Mouse (Mus musculus): ENCODE measurements around the gene Prop1.
A peak's percentile ranks its signal among the peaks of the same experiment; 100 is the strongest.

The Prop1 gene

DNA sequence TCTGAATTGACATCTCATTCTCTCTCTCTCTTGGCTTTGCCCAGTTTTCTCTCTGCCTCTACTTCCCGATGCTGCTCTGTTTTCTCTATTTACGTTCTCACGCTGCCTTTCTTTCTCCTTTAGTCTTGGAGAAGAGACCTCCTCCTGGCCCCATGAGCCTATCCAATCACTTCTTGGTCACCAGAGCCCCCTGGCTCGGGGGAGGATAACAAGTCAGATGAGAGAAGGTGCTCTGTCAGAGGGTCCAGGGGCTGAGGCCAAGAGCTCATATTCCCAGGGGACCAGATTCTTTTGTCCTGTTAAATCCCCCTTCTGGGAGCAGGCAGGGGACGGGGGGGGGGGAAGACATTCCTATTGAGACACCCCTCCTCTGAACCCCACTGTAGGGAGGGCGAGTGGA is at the start of gene Prop1:
Prop1 (minus strand) TSS at position 101 of the 400 bp plus-strand sequence.
- no peak for DNase-seq (ENCODE audit: low spot score in 2 of 2)

DNA sequence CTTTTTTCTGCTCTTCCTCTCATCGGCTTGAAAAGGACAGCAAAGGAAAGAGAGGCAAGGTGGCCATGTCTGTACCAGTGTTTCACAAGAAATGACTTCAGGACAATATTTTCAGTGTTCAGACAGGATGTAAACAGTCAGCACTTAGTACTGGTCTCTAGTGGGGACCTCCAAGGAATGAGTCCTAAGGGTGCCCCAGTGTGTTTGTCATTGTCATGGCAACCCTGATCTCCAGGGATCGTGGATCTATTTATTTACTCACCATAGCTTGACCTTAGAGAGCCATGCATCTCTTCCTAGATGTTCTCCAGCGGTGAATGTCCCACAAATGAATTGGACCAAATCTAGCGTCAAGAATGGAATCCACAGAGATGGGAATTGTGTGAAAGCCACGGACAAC is 49.7 kb upstream of the Prop1 start, which contains the start of gene Olfr51:
Olfr51 (plus strand) TSS at position 301 of the 400 bp plus-strand sequence.
- DNase-seq (ENCODE audit: low spot score in 2 of 2): no peak

DNA sequence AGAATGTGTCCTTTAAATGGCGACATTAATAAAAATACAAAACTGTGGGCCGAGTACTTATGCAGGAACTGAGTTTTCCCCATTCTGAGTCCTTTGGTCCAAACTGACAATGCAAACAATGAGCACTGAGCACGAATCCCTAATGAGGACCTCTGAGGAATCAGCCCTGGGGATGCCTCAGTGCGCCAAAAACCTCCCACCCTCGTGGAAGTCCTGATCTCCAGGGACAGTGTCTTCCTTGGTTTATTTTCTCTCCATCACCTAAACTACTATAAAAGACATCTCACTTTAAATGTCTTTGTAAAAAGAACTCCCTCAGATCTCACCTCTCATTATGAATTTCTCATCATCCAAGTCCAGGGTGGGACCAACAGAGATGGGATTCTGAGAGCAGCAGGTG is 28.1 kb upstream of the Prop1 start, which contains the start of gene Olfr1377:
Olfr1377 (plus strand) TSS at position 301 of the 400 bp plus-strand sequence.
- DNase-seq (ENCODE audit: low spot score in 2 of 2): no peak

DNA sequence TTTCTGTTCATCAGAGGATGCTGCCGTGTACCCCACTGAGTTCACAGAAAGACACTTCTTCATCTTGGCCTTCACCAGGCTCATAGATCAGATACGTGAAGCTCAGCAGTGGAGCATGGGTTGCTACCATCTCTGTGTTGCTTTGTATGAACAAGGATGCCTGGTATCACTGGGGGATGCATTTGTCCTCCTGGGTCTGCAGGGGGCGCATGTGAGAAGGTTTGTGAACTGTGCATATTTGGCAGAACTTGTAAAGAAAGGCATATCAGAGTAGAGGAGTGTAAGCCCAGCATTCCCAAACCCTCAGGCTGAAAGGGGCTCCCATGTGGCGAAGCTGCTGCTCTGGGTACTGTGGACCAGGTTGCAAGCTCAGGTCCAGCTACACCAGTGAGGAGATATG is 23.7 kb upstream of the Prop1 start:
- DNase-seq (ENCODE audit: low spot score in 2 of 2): no peak

DNA sequence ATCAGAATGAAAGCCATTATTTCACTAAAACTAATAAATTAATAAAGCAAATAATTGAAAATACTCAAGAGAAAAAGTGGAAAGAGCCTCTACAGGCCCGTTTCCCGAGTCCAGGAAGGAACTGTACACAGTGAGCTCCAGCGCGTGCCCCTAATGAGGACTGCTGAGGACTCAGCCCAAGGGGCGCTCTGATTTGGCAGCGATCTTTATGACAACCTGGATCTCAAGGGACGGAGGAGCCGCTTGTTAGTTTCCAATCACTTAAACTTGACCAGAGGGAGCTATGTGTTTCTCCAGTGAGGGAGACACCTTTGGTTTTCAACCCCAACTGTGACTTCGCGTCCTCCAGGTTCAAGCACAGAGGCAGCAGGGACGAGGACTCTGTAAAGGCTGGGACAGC is 12.7 kb upstream of the Prop1 start, which contains the start of gene Olfr1378:
Olfr1378 (plus strand) TSS at position 301 of the 400 bp plus-strand sequence.
- no peak for DNase-seq (ENCODE audit: low spot score in 2 of 2)

DNA sequence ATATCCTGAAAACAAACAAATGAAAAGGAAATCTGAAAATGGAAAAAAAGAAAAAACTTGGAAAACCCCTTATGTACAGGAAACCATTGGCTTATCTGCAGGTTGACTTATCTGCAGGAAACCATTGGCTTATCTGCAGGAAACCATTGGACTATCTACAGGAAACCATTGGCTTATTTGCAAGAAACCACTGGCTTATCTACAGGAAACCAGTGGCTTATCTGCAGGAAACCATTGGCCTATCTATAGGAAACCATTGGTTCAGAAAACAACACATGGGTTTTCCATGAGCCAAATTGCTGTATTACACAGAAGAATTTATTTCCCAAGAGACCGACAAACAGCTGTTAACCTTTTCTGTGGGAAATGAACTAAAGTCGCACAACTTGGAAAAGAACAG is 11.3 kb upstream of the Prop1 start:
- DNase-seq (ENCODE audit: low spot score in 2 of 2): no peak

DNA sequence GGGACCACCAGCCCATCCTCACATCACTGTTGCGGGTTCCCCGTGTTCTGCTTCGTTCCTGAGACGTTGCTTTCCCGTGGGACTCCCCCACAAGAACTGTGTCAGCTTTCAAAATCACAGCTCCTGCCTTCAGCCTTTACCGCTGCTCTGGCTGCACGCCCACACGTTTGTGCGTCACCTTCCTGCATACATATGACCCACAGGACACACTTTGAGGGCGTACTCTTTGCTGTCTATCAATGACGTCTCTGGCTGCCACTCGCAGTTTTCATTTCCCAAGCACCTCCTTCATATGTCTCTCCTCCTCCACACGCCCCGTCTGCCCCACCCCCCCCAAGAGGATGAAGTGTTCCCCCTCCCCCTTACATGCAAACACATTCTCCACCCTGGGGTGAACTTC is 1.3 kb downstream of the Prop1 start:
- DNase-seq (ENCODE audit: low spot score in 2 of 2): no peak

DNA sequence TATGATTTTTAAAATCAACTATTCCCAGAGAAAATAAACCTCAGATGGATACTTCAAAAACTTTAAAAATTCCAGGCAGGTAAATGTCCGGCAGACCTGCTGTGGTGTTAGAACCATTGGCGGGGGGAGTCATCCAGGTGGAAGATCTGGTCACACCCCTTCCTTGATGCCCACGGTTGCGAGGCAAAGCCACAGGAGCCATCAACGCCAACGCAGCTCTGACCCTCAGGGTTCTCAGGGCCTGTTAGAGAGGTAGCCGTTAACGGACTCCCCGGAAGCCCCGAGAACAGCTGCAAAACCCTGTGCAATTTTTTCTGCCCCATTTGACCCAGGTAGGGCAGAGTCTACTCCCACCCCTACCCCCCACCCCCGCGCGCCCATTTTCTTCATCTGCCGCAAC is 10.1 kb downstream of the Prop1 start, which contains the start of gene 4933414I15Rik:
4933414I15Rik (minus strand) TSS at position 260 of the 400 bp plus-strand sequence.
- no peak for DNase-seq (ENCODE audit: low spot score in 2 of 2)

DNA sequence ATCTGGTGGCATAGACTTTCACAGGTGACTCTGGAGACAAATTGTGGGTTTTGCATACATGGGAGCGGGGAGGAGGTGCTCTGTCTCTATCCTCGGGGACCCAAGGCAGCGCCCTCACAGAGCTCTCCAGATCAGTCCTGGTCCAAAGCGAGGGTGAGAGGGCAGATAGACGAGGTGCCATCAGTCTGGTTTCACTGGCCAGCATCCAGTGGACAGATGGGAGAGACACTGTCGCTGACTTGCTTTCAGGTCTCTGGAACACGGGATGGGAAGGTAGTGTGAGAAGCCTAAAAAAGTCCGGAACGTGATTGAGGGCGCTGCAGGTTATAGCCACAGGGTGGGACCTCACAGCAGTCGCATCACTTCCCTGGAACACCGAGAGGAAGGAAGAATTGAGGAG is 11.2 kb downstream of the Prop1 start:
- DNase-seq (ENCODE audit: low spot score in 2 of 2): no peak

DNA sequence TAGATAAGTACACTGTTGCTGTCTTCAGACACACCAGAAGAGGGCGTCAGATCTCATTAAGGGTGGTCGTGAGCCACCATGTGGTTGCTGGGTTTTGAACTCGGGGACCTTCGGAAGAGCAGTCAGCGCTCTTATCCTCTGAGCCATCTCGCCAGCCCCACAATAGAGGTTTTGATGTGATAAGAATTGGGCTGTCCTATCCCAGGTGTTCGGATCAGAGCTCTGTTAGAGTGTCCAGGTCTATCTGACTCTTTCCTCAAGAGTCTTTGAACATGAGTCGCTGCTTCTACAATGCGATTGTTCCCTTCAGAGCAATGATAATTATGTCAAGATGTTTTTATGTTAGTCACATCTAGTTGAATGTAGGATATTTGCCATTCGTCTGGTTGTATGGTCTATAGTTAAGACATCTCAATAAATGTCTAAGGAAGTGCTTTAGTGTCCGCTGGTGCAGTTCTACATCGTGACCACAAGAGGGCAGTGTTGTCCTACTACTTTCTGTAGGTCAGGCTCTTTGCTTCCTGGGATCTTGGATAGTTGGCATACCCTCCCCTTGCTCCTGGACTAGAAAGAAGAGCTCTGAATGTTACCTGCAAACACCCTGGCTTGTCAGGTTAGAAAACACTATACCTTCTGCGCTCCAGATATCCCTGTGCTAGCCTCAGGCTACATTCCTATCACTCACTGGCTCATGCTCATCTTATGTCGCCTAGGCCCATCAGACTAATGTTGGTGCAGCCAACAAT is 13.8 kb downstream of the Prop1 start:
- no peak for DNase-seq (ENCODE audit: low spot score in 2 of 2)

DNA sequence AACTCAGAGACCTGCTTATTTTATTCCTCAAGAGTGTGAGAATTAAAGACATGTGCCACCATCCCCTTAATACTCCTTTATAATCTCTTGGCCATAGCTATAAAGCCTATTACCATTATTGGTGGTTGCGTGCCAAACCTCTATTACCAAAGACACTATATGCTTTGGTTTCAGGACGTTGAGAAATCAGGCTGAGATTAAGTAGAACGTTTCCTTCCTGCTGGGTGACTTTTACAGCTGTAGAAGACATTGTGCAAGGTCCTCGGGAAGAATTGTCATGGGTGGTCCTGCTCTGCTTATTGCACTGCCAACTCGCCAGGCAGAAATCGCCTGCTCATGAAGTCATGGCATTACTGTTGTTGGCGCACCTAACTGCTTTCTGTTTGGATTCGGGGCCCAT is 15.1 kb downstream of the Prop1 start:
- DNase-seq (ENCODE audit: low spot score in 2 of 2): no peak

DNA sequence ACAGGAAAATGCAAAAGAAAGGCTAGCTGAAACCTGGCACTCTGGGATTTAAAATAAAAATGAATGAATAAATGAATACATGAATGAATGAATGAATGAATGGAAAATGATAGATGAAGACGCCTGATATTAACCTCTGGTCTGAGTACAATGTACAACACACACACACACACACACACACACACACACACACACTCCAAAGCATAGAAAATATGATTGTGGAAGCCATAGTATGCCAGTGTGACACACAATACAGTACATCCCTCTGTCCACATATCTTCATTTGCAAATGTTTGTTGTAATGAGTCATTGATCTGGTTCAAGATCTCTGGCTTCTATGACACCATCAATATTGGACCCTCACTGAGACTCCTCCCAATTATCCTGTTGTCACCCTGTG is 21.5 kb downstream of the Prop1 start:
- DNase-seq (ENCODE audit: low spot score in 2 of 2): no peak

DNA sequence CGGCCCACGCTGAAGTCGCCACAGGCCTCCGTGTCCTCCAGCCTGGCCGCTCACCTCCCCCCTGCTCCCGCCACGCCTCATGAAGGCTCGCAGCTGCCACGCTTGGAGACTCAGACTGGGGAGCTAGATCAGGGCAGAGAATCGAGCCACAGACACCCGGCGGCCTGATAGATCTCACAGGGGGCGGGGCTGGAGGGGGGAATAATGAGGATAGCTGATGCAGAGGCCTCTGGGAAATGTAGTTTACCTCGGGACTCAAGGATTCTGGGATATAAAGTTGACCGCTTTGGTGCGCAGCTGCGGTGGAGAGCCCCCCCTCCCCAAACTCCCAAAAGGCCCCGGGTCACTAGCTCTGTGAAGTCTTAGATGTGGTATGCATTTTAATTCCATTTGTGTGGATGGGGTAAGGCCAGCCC is 22.1 kb downstream of the Prop1 start, which contains the start of gene Zfp354b:
Zfp354b (minus strand) TSS at position 183 of the 416 bp plus-strand sequence.
- peak; percentile 70 to 81 for DNase-seq (ENCODE audit: low spot score in 2 of 2)

DNA sequence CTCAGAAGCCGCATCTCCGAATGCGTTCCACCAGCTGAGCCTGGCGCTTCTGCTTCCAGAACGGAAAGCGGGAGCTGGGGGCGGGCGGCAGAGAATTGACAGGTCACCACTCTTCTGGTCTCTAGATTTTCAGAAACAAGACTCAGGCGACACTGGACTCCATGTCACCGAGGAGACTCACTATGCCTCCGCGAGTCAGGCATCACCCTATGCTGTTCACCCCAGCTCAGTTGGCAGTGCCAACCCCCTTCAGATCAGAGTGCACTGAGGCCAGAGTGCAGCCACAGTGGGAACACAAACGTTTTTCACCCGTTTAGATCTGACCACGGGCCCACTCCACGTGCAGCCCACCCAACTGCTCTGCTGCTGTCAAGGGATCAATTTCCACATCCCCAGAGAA is 22.5 kb downstream of the Prop1 start:
- DNase-seq (ENCODE audit: low spot score in 2 of 2): no peak

DNA sequence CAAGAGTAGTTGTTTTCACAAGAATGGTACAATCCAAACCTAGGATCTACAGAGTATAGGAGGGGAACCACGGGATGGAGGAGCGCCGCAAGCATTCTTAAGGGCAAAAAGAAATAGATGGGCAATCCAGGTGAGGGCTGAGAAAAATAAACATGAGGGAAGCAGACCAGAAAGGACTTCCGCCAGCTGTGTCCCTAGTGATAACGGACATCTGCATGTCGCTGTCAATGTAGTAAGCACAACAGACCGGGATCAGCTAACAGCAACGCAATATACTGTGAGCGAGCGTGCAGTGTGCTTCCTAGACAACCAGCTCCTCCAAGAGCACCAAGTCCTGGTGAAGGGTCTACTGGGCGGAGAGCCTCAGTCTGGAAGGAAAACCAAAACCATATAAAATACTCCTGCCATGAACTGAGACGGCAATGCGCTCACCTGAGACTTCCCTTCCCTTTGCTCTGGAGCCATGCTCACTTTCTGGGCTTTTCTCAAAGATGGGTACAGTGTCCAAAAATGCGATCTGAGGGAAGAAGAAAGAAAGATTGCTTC is 23.0 kb downstream of the Prop1 start:
- DNase-seq (ENCODE audit: low spot score in 2 of 2): no peak

DNA sequence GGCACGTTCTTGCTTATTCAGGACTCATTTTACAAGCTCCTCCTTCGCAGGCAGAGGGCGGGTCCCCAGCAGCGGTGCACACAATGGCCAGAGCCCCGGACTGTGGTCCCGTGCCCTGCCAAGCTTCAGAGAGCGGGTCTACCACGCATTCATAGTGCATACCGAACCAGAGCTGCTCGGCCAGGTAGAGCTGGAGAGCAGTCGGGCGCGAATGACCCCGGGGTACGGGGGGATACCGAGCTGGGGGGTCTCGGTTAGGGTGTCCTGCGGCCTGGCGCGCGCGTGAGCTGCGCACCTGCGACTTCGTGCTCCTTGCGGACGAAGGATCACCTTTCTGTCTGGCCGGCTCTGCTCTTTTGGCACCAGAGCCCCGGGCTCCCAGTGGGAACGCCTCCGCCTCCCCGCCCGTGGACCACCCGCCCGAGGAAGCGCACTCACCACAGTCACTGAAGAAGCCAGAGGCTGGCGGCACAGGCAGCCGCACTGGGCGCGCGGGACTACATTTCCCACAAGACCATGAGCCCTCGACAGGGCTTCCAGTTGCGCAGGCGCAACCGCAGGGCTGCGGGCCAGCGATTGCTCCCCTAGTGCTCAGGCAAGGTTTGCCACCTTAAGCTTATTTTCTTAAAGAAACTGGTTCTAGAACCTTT is 37.8 kb downstream of the Prop1 start, which contains the start of gene Zfp2:
Zfp2 (minus strand) TSS at position 495 of the 650 bp plus-strand sequence.
- DNase-seq (ENCODE audit: low spot score in 2 of 2): peak; percentile 79 to 90

DNA sequence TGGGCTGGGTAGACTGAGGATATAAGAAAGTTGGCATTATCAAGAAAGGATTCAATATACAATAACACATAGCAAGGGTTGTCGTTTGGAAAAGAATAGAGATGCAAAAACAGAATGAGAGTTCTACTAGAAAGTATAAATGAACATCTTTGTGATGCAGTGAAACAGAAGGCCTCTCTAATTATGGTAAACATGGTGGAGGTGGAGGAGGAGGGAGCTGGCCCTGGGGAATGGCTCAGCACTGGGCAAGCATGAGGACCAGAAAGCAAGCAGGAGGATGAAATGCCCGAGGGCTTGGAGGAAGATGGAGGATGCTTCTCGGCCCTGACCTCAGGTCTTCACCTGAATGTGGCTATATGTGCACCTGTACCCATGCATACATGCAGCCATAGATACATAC is 39.1 kb downstream of the Prop1 start:
- DNase-seq (ENCODE audit: low spot score in 2 of 2): no peak

DNA sequence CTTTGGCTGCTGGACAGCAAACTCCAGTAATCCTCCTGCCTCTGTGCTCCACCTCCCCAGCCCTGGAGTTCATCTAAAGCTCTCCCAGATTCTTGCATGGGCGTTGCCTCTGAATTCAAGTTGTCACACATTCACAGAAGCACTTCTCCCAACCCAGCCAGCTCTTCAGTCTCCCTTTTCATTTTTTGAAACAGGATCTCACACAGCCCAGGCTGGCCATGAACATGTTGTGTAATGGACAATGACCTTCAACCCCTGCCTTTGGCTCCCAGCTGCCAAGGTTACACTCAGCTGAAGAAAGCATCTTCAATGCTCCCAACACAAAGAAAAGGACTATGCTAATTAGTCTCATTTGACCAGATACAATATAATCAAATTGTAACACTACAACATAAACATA is 40.3 kb downstream of the Prop1 start:
- no peak for DNase-seq (ENCODE audit: low spot score in 2 of 2)

DNA sequence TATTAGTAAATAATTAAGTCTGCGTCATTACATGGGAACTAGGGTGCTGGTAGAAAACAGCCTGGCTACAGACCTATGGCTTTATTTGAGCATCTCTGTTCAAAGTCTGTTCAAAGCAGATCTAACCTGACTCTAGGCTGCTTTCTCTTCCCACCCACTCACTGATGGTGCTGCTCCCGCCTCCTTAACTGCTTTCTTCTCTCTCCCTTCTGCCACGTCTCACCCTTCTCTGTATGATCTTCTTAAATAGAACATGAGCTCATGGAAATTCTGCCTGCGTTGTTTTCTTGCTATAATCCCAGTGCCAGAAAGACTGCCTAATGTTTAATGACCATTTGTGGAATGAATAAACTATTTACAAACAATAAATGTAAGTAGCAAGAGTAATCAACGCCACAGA is 45.4 kb downstream of the Prop1 start:
- DNase-seq (ENCODE audit: low spot score in 2 of 2): no peak
